Mouse (Mus musculus): Measurements from ENCODE around the gene Cd59a. TPM values are rescaled to one million over a fixed set of nuclear protein-coding genes. Genes with fewer than 3 reads are reported as not detected.
"Not testable (repeated sequence)": the region's sequence is repeated elsewhere in the genome, so short reads cannot be mapped to it uniquely, and the experiment has no call there.

Gene Cd59a
- total RNA-seq (2021): 47.4 and 51.9 TPM in 2 replicates
- long read RNA-seq, experiment 1, transcript Cd59a-201 (4 exons, 1,691 nt): major isoform, 90 of 107 reads
- long read RNA-seq, experiment 1, partial matches to known transcripts: 7 of 107 reads
- long read RNA-seq, experiment 1, other reads (novel, unspliced or antisense): 6 of 107 reads
- long read RNA-seq, experiment 2, transcript Cd59a-201 (4 exons, 1,691 nt): major isoform, 52 of 65 reads
- long read RNA-seq, experiment 2, partial matches to known transcripts: 0 of 65 reads
- long read RNA-seq, experiment 2, other reads (novel, unspliced or antisense): 9 of 65 reads

DNA sequence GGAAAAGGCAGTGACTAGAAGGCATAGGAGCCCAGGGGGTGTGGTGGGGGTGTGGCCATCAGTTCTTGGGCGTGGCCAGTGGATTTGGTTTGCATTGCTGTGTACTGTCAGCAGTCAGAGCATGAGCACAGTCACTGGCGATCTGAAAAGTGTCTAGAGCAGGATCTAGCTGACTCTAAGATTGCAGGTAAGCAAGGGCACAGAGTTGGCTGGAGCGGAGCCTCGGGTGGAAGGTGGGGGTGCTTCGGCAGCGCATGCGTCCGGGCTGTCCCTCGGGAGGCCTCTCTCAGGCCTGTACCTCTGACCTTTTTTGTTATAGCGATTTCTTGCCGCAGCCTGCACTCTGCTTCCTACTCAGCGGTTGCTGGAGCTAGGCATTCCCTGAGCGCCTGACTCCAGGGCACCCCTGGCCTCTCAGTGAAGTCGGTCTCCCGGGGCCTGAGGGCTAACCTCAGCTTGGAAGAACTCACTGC, at the start of gene Cd59a:
Gene Cd59a, plus strand, starts transcription at position 61 of the 473 bp plus-strand sequence.
- DNase-seq: peak; percentile 92

DNA sequence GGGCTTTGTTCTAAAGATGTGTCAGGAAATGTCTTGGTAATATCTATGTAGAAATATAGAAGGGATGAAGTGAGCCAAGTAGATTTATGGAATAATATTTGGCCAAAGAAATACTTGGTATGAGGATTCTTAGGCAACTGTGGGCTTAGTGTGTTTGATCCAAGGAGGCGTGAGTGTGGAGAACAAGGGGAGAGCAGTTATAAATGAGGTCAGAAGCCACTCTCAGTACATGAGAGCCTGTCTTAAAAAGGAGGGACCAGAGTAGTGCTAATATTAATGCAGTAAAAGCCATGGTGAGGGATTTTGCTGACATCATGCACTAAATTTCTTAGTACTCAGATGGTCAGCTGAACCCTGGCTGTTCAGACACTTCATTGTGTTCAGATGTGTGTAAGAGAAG, 37.2 kb upstream of the Cd59a start:
- no peak for DNase-seq

DNA sequence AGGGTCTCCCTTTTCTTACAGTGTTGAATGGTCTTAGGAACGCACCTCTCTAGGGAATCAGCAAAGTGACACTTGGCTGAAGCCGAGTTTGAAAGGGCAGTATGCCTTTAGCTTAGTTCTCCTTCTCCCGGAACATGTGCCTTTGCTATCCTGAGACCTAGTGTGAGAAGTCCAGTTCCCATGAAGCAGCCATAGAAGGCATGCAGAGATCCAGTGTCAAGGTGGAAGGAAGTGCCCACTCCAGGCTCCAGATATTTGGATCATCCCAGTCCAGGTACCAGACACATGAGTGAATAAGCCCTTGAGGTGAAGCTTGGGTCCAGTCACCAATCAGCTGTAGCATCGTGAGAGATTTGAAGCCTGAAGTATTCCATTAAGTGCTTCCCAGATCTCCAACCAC, 36.6 kb upstream of the Cd59a start:
- no peak for DNase-seq

DNA sequence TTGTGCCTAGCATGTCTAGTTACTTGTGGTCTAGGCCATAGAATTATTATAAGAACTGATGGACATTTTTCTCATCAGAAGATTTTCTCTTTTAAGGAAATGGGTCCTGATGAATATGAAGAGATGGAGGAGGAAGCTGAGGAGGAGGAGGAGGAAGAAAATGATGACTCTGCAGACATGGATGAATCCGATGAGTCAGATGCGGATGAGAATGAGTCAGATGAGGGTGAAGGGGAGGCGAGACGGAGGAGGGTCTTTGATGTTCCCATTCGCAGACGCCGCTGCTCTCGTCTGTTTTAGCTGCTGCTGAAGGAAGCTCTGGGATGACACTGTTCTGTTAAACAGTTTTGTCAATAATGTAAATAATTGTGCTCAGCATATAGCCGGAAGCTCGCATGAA, 35.8 kb upstream of the Cd59a start:
- DNase-seq: no peak

- DNase-seq: no peak
These were observed 34.6 kb upstream of the Cd59a start for GRCm38 (mm10) chr2:104060996-104061395.

GRCm38 (mm10) chr2:104062665-104063064, 32.9 kb upstream of the Cd59a start:
- DNase-seq: no peak

GRCm38 (mm10) chr2:104064152-104064551, 31.4 kb upstream of the Cd59a start:
- no peak for DNase-seq

- not testable (repeated sequence) for DNase-seq
These were observed 30.1 kb upstream of the Cd59a start, which contains the start of gene Gm10912 for GRCm38 (mm10) chr2:104065526-104065925. Gm10912 (plus strand) TSS chr2:104065826.

DNA sequence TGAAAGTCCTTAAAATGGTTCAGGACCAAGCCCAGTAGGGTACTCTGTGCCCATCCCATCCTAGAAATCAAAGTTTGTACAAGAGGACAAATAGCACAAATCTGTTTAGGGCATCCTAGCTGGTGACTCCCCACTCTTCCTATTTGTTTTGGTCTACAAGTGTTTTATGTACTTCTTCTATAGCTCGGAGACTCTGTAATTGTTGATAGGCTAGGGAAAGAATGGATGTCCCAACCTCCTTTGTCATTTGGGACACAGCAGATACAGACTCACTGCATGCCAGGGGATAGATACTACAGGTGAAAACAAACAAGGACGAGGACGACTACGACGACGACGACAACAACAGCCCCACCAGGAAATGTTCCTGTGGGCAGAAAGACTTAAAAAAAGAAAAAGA, 27.2 kb upstream of the Cd59a start, which contains the start of gene Gm10799:
Gene Gm10799, minus strand, starts transcription at position 101 of the 400 bp plus-strand sequence.
- DNase-seq: not testable (repeated sequence)

GRCm38 (mm10) chr2:104069704-104070185, 25.9 kb upstream of the Cd59a start, which contains the start of gene Cd59b:
Cd59b (plus strand) TSS chr2:104069849.
- peak; percentile 70 for DNase-seq

DNA sequence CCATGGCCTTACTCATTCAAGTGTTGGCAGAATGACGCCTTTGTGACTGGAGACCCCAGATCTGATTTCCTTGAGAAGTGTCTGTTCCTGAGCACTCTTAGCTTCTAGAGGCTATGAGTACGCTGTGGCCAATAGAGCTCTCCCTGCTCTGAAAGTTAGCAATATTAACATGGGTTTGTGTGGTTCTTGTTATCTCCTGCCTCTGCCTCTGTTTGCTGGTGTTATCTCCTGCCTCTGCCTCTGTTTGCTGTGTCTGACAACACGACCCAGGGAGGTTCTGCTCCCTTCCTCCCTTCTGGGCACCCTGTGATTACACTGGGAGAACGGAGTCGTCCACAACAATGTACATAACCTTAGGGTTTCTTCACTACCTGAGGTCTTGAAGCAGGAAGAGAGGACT, 17.3 kb upstream of the Cd59a start:
- not testable (repeated sequence) for DNase-seq

- not testable (repeated sequence) for DNase-seq
These were observed 14.1 kb upstream of the Cd59a start for GRCm38 (mm10) chr2:104081436-104082050.

DNA sequence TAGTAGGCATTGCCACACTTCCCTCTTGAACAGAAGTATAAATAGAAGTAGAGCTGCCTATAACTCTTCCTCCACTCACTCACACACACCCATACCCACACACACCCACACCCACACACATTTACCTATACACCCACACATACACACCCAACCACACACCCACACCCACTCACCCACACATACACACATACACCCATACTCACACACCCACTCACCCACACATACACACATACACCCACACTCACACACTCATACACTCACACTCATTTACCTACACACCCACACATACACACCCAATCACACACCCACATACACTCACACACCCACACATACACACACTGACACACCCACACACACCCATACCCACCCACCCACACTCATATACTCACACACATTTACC, 13.1 kb upstream of the Cd59a start:
- DNase-seq: no peak

GRCm38 (mm10) chr2:104084027-104084426, 11.6 kb upstream of the Cd59a start:
- DNase-seq: not testable (repeated sequence)

DNA sequence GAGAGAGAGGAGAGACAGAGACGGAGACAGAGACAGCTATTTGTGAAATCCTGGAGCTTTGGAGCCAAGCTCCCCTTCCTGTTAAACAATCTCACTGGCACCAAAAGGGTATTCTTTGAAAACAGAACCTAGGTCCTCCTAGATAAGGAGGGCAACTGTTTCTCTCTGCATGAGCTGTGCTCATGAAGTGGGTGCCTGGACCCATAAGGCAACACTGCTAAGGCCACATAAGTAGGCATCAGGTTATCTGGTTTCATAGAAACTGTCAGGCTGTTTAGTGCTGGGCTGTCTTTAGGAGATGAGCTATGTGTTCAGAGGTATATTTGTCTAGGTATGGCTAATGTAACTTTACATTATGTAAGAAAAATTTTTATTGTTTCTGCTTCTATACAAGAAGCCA, 8.0 kb upstream of the Cd59a start:
- DNase-seq: not testable (repeated sequence)

GRCm38 (mm10) chr2:104093305-104093704, 2.3 kb upstream of the Cd59a start:
- DNase-seq: no peak

GRCm38 (mm10) chr2:104096256-104096655, 655 bp downstream of the Cd59a start:
- no peak for DNase-seq

- not testable (repeated sequence) for DNase-seq
These were observed 1.2 kb downstream of the Cd59a start for GRCm38 (mm10) chr2:104096796-104097195.

DNA sequence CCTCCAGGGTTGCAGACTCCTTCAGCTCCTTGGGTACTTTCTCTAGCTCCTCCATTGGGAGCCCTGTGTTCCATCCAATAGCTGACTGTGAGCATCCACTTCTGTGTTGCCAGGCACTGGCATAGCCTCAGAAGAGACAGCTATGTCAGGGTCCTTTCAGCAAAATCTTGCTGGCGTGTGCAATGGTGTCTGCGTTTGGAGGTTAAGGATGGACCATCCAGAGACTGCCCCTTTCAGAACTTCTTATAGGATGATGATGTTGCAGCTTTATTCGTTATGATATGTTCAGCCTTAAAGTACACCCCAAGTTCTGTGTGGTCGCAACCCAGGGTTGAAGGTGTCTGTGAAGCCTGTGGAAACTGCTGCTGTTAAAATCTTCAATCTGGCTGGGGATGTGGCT, 1.8 kb downstream of the Cd59a start:
- DNase-seq: not testable (repeated sequence)

DNA sequence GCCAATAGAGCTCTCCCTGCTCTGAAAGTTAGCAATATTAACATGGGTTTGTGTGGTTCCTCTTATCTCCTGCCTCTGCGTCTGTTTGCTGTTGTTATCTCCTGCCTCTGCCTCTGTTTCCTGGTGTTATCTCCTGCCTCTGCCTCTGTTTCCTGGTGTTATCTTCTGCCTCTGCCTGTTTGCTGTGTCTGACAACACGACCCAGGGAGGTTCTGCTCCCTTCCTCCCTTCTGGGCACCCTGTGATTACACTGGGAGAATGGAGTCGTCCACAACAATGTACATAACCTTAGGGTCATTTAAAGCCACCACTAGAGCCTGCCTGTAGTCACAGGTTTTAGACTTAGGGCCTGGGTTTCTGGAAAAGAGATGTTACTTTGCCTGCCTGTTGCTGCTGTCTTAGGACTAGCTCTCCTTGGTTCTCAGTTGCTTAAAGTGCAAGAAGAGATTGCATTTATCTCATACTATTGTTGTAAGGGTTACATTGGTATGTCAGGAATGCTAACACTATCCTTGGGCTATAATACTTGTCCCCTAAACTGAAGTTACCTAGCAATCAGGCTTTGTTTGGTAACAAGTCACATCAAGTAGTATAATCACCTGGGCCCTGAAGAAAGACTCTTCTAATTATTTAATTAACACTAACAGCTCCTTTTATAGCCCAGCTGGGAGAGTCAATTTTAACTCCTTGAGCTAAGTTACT, 3.1 kb downstream of the Cd59a start:
- DNase-seq: no peak

GRCm38 (mm10) chr2:104099231-104099585, 3.6 kb downstream of the Cd59a start:
- no peak for DNase-seq

GRCm38 (mm10) chr2:104099946-104100345, 4.3 kb downstream of the Cd59a start:
- DNase-seq: no peak

DNA sequence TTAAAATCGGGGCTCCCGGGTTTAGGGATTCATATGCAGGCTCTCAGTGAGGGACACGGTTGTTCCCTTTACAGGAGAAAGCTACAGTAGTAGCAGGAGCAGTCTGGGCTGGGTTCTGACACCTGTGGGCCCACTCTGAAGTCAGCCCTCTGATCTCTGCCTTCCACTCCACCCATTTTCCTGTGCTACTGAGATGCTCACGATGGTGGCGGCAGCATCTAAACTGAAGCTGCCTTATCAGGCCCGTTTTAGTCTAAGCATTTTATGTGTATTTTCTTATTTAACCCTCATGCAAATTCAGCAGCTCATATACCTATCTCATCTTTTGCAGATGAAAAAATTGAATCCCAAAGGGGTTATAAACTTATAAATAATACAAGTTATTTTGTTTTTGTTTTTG, 9.2 kb downstream of the Cd59a start:
- DNase-seq: no peak

Measured in adrenal gland, postnatal 14 days (tissue).